Mouse (Mus musculus) testis, adult 2 months (tissue): ENCODE data around the gene Sprr3.

Experiments used
- CTCF ChIP-seq: fragments of 200-500 bp; IDR thresholded peaks from 2 replicates; pipeline ENCODE4 v1.5.1; 2012; ENCODE audit warnings: low read depth, mild to moderate bottlenecking, inconsistent platforms, low read length, moderate library complexity; ENCODE audit not compliant: control insufficient read depth, insufficient read depth, insufficient replicate concordance
- POLR2A ChIP-seq: fragments of 200-500 bp; IDR thresholded peaks from 2 replicates; pipeline ENCODE4 v1.6.1; 2012; ENCODE audit warnings: low read depth, mild to moderate bottlenecking, inconsistent platforms, low read length, moderate library complexity; ENCODE audit not compliant: control insufficient read depth

DNA sequence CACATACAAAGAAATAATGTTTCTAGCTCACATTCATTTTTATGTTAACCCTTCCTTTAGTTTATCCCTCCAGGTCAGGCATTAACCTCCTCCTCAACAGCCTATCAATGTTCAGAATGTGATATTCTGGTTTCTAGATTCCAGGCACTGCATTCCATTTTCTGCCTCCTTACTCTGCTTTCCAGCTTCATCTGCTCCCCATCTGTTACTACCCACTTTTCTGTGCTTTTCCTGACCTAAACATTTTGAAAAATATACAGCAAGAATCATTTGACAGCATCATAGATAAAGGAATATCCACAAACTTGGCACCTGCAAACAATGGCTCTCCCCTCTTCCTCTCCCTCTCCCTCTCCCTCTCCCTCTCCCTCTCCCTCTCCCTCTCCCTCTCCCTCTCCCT lies 45.0 kb upstream of the Sprr3 start:
- TF ChIP-seq POLR2A (no peak), CTCF (no peak)
